ENCODE assay signal across 14 mouse cellular contexts in genomic region chr12:111193331-111193730, GRCm38 (mm10). TPM values are rescaled to one million over a fixed set of nuclear protein-coding genes. Genes with fewer than 3 reads are reported as not detected.
A peak's percentile ranks its signal among the peaks of the same experiment; 100 is the strongest.
DNase-seq lines count a peak whose midpoint lies in the region; ATAC-seq lines count a peak whose summit lies in the region.
"Had no signal": no experiment of that assay in that cellular context is flagged by ENCODE, and none has a peak within 500 bp of the region (broad histone marks: within the 10 kb centered on the region; RNA-seq: fewer than 3 reads in every experiment).

No protein-coding gene starts in this region.

- no peak for ATAC-seq in forebrain, embryonic 11.5 days (replicated peaks; ENCODE audit: low FRiP score)
- ATAC-seq in neural tube, embryonic 15.5 days (ENCODE audit: low FRiP score) = peak; percentile 43; the same call in 1 of the 2 replicates
- no peak for ATAC-seq in erythroid progenitor cell, adult 5-6 weeks (replicated peaks; ENCODE audit: low FRiP score, poor library complexity, severe bottlenecking)

- peaks cover 8% of the 10 kb centered on the region for H3K36me3 ChIP-seq in forebrain, embryonic 10.5 days (replicated peaks)
- no peaks in the 10 kb centered on the region for H3K36me3 ChIP-seq in forebrain, embryonic 11.5 days (ENCODE audit: control insufficient read depth, insufficient read depth, low read length)
- no peaks in the 10 kb centered on the region for H3K36me3 ChIP-seq in neural tube, embryonic 15.5 days
- H3K36me3 ChIP-seq in embryonic facial prominence, embryonic 10.5 days (replicated peaks) = peaks cover 7% of the 10 kb centered on the region

- H3K4me3 ChIP-seq in forebrain, embryonic 10.5 days = no peak overlapping the region
- H3K4me3 ChIP-seq in forebrain, embryonic 11.5 days (ENCODE audit: low read depth, low read length) = no peak overlapping the region
- H3K4me3 ChIP-seq in neural tube, embryonic 15.5 days (replicated peaks) = no peak overlapping the region
- no peak overlapping the region for H3K4me3 ChIP-seq in embryonic facial prominence, embryonic 10.5 days

- WGBS in forebrain, embryonic 10.5 days = 82% methylated on average over 9 of the region's 9 CpGs
- WGBS in forebrain, embryonic 11.5 days = 78% methylated on average over 9 of the region's 9 CpGs
- WGBS in neural tube, embryonic 15.5 days = 67% methylated on average over 9 of the region's 9 CpGs
- WGBS in embryonic facial prominence, embryonic 10.5 days = 82% methylated on average over 9 of the region's 9 CpGs

- no peaks in the 10 kb centered on the region for H3K27me3 ChIP-seq in forebrain, embryonic 10.5 days (ENCODE audit: poor library complexity, severe bottlenecking)
- no peaks in the 10 kb centered on the region for H3K27me3 ChIP-seq in forebrain, embryonic 11.5 days (ENCODE audit: control insufficient read depth, insufficient read depth, low read length)
- H3K27me3 ChIP-seq in neural tube, embryonic 15.5 days (replicated peaks) = no peaks in the 10 kb centered on the region
- H3K27me3 ChIP-seq in embryonic facial prominence, embryonic 10.5 days (replicated peaks; ENCODE audit: low read depth, poor library complexity, severe bottlenecking) = no peaks in the 10 kb centered on the region

- no peak overlapping the region for H3K4me2 ChIP-seq in forebrain, embryonic 11.5 days (ENCODE audit: low read depth, low read length, severe bottlenecking)
- 0 out of 2 replicates have a peak overlapping the region, but pooled peaks have one; percentile 1 for H3K4me2 ChIP-seq in neural tube, embryonic 15.5 days

- no peak for DNase-seq in forebrain, embryonic 10.5 days (ENCODE audit: extremely low spot score, low spot score)
- no peak for DNase-seq in forebrain, embryonic 11.5 days (ENCODE audit: low spot score)
- DNase-seq in layer of hippocampus, adult 11-12 months (ENCODE audit: low spot score) = peak; percentile 21
- no peak for DNase-seq in layer of hippocampus, adult 18-20 months (ENCODE audit: low spot score in 2 of 2)
- no peak for DNase-seq in neural tube, embryonic 10.5 days (ENCODE audit: extremely low spot score, low spot score)
- DNase-seq in embryonic facial prominence, embryonic 10.5 days (ENCODE audit: low spot score) = no peak
- DNase-seq: adrenal gland, adult 2 months; heart, postnatal 36 days; kidney, adult 2 months had no signal

- H3K9ac ChIP-seq in forebrain, embryonic 11.5 days (ENCODE audit: low read length) = no peak overlapping the region
- no peak overlapping the region for H3K9ac ChIP-seq in neural tube, embryonic 15.5 days (replicated peaks)

- peaks cover 12% of the 10 kb centered on the region for H3K4me1 ChIP-seq in forebrain, embryonic 10.5 days
- peaks cover 4% of the 10 kb centered on the region; the same call in 1 of the 2 replicates for H3K4me1 ChIP-seq in forebrain, embryonic 11.5 days (replicated peaks; ENCODE audit: control insufficient read depth, insufficient read depth, low read length)
- peaks cover 16% of the 10 kb centered on the region for H3K4me1 ChIP-seq in neural tube, embryonic 15.5 days
- H3K4me1 ChIP-seq in embryonic facial prominence, embryonic 10.5 days = peaks cover 10% of the 10 kb centered on the region

- H3K9me3 ChIP-seq in forebrain, embryonic 10.5 days = no peaks in the 10 kb centered on the region
- no peaks in the 10 kb centered on the region for H3K9me3 ChIP-seq in forebrain, embryonic 11.5 days (ENCODE audit: control insufficient read depth, low read length)
- H3K9me3 ChIP-seq in neural tube, embryonic 15.5 days (replicated peaks) = no peaks in the 10 kb centered on the region
- no peaks in the 10 kb centered on the region for H3K9me3 ChIP-seq in embryonic facial prominence, embryonic 10.5 days

- peak overlapping the region; percentile 53 for H3K27ac ChIP-seq in forebrain, embryonic 10.5 days
- H3K27ac ChIP-seq in forebrain, embryonic 11.5 days (ENCODE audit: low read depth, low read length) = no peak overlapping the region
- H3K27ac ChIP-seq in neural tube, embryonic 15.5 days (replicated peaks) = no peak overlapping the region
- no peak overlapping the region for H3K27ac ChIP-seq in embryonic facial prominence, embryonic 10.5 days (replicated peaks)

RNA-seq across cellular contexts. Expression of gene 4930595D18Rik, which starts 9.0 kb away (rescaled TPM):
- not detected in 2 replicates for polyA plus RNA-seq in forebrain, embryonic 10.5 days (2016; fragmentation: Nextera tagmentation; extraction: Ambion mirVana)
- polyA plus RNA-seq in forebrain, embryonic 11.5 days (2014; fragmentation: Nextera tagmentation; extraction: Ambion mirVana) = not detected in 2 replicates
- total RNA-seq in layer of hippocampus, adult 18-20 months (2021) = not detected
- not detected in 2 replicates for polyA plus RNA-seq in neural tube, embryonic 15.5 days (2015; fragmentation: Nextera tagmentation; extraction: Ambion mirVana)
- not detected in 2 replicates for total RNA-seq in erythroid progenitor cell, adult 5-6 weeks (2015; ENCODE audit: low replicate concordance)
- total RNA-seq in erythroid progenitor cell, adult 5-6 weeks (2017; ENCODE audit: low replicate concordance) = not detected in 2 replicates
- polyA plus RNA-seq in embryonic facial prominence, embryonic 10.5 days (2016; fragmentation: Nextera tagmentation; extraction: Ambion mirVana) = not detected in 2 replicates
- total RNA-seq: adrenal gland, adult 2 months; heart, adult 8-10 months; heart, postnatal 36 days had no signal
- polyA plus RNA-seq: adrenal gland, adult 2 months; embryonic facial prominence, embryonic 14.5 days; kidney, adult 2 months; lung, embryonic 16.5 days had no signal

RNA-seq across cellular contexts. Expression of gene Traf3, which starts 27.2 kb away (rescaled TPM):
- polyA plus RNA-seq in forebrain, embryonic 10.5 days (2016; fragmentation: Nextera tagmentation; extraction: Ambion mirVana) = 13.1 and 16.9 TPM in 2 replicates
- polyA plus RNA-seq in forebrain, embryonic 11.5 days (2014; fragmentation: Nextera tagmentation; extraction: Ambion mirVana) = 19.4 and 22.9 TPM in 2 replicates
- total RNA-seq in layer of hippocampus, adult 18-20 months (2021) = 10 to 100 TPM; 53.6 to 53.7 TPM
- 16.9 and 19.0 TPM in 2 replicates for polyA plus RNA-seq in neural tube, embryonic 15.5 days (2015; fragmentation: Nextera tagmentation; extraction: Ambion mirVana)
- total RNA-seq in erythroid progenitor cell, adult 5-6 weeks (2015; ENCODE audit: low replicate concordance) = 1.8 and 2.5 TPM in 2 replicates
- 1.9 and 2.3 TPM in 2 replicates for total RNA-seq in erythroid progenitor cell, adult 5-6 weeks (2017; ENCODE audit: low replicate concordance)
- polyA plus RNA-seq in embryonic facial prominence, embryonic 10.5 days (2016; fragmentation: Nextera tagmentation; extraction: Ambion mirVana) = 9.5 and 10.6 TPM in 2 replicates
